Mouse (Mus musculus): ENCODE data around the gene Olfr345. TPM values are rescaled to one million over a fixed set of nuclear protein-coding genes. Genes with fewer than 3 reads are reported as not detected.

The Olfr345 gene
- not detected in 2 replicates for polyA plus RNA-seq (2015; fragmentation: Nextera tagmentation; extraction: Ambion mirVana)

GRCm38 (mm10) chr2:36639741-36640140 lies at the start of gene Olfr345:
Olfr345 (plus strand) TSS chr2:36640041.
- ATAC-seq: no peak

GRCm38 (mm10) chr2:36685488-36685887 lies 45.6 kb downstream of the Olfr345 start, which contains the start of gene Olfr346:
Olfr346 (plus strand) TSS chr2:36685788.
- Histone ChIP-seq H3K36me3 (replicated peaks; ENCODE audit: insufficient read depth, low read length) (no peaks in the 10 kb centered on the region), H3K27me3 (ENCODE audit: insufficient read depth, low read length) (no peaks in the 10 kb centered on the region), H3K4me1 (ENCODE audit: insufficient read depth) (no peaks in the 10 kb centered on the region), H3K9me3 (ENCODE audit: low read length) (no peaks in the 10 kb centered on the region), H3K27ac (ENCODE audit: low read depth) (no peak within 1 kb of the TSS), H3K9ac (replicated peaks) (no peak within 1 kb of the TSS), H3K4me2 (ENCODE audit: low read depth, low read length) (no peak within 1 kb of the TSS), H3K4me3 (ENCODE audit: low read depth, low read length) (no peak within 1 kb of the TSS)
- no peak for ATAC-seq
- no peak for TF ChIP-seq CTCF (IDR thresholded peaks at IDR 0.05; ENCODE audit: low read depth)
- DNase-seq: no peak
- WGBS (ENCODE audit: insufficient replicate concordance): 71% methylated on average over 1 of the region's 1 CpGs

More at GRCm38 (mm10) chr2:36639741-36640140, at the start of gene Olfr345:
- no peaks in the 10 kb centered on the region for H3K27me3 ChIP-seq (ENCODE audit: insufficient read depth, low read length)
- DNase-seq: no peak
- no peak for TF ChIP-seq EP300 (IDR thresholded peaks at IDR 0.05; ENCODE audit: low read depth)
- no peak for TF ChIP-seq CTCF (IDR thresholded peaks at IDR 0.05; ENCODE audit: low read depth)
- no peaks in the 10 kb centered on the region for H3K9me3 ChIP-seq (ENCODE audit: low read length)
- 55% methylated on average over 1 of the region's 1 CpGs for WGBS (ENCODE audit: insufficient replicate concordance)
- H3K9ac ChIP-seq (replicated peaks): no peak within 1 kb of the TSS
- H3K36me3 ChIP-seq (replicated peaks; ENCODE audit: insufficient read depth, low read length): no peaks in the 10 kb centered on the region
- no peaks in the 10 kb centered on the region for H3K4me1 ChIP-seq (ENCODE audit: insufficient read depth)
- no peak within 1 kb of the TSS for H3K4me3 ChIP-seq (ENCODE audit: low read depth, low read length)
- no peak within 1 kb of the TSS for H3K27ac ChIP-seq (ENCODE audit: low read depth)
- no peak within 1 kb of the TSS for H3K4me2 ChIP-seq (ENCODE audit: low read depth, low read length)

Other genes starting within 250 kb of the Olfr345 start
- not detected in 2 replicates for gene Olfr339, start 221.1 kb upstream of the Olfr345 start, polyA plus RNA-seq (2015; fragmentation: Nextera tagmentation; extraction: Ambion mirVana)
- gene Olfr340, start 187.5 kb upstream of the Olfr345 start, polyA plus RNA-seq (2015; fragmentation: Nextera tagmentation; extraction: Ambion mirVana): not detected in 2 replicates
- not detected in 2 replicates for gene Olfr341, start 157.6 kb upstream of the Olfr345 start, polyA plus RNA-seq (2015; fragmentation: Nextera tagmentation; extraction: Ambion mirVana)
- not detected in 2 replicates for gene Olfr342, start 115.0 kb upstream of the Olfr345 start, polyA plus RNA-seq (2015; fragmentation: Nextera tagmentation; extraction: Ambion mirVana)
- gene Olfr344, start 73.4 kb upstream of the Olfr345 start, polyA plus RNA-seq (2015; fragmentation: Nextera tagmentation; extraction: Ambion mirVana): not detected in 2 replicates
- gene Olfr346, start 45.7 kb downstream of the Olfr345 start, polyA plus RNA-seq (2015; fragmentation: Nextera tagmentation; extraction: Ambion mirVana): not detected in 2 replicates
- gene Olfr347, start 91.9 kb downstream of the Olfr345 start, polyA plus RNA-seq (2015; fragmentation: Nextera tagmentation; extraction: Ambion mirVana): not detected in 2 replicates
- gene Olfr348, start 144.2 kb downstream of the Olfr345 start, polyA plus RNA-seq (2015; fragmentation: Nextera tagmentation; extraction: Ambion mirVana): not detected in 2 replicates
- not detected in 2 replicates for gene Olfr50, start 150.5 kb downstream of the Olfr345 start, polyA plus RNA-seq (2015; fragmentation: Nextera tagmentation; extraction: Ambion mirVana)
- not detected in 2 replicates for gene Olfr3, start 177.0 kb downstream of the Olfr345 start, polyA plus RNA-seq (2015; fragmentation: Nextera tagmentation; extraction: Ambion mirVana)
- not detected in 2 replicates for gene Olfr350, start 206.3 kb downstream of the Olfr345 start, polyA plus RNA-seq (2015; fragmentation: Nextera tagmentation; extraction: Ambion mirVana)
- gene Olfr351, start 222.6 kb downstream of the Olfr345 start, polyA plus RNA-seq (2015; fragmentation: Nextera tagmentation; extraction: Ambion mirVana): not detected in 2 replicates
- gene Olfr352, start 228.4 kb downstream of the Olfr345 start, polyA plus RNA-seq (2015; fragmentation: Nextera tagmentation; extraction: Ambion mirVana): not detected in 2 replicates

Measured in liver, postnatal 0 days (tissue).